Mouse (Mus musculus): Measurements from ENCODE around the gene Oat. TPM values are rescaled to one million over a fixed set of nuclear protein-coding genes. Genes with fewer than 3 reads are reported as not detected.

Oat gene
- total and polyA plus RNA-seq, 3 experiments = 87.6 to 204 (median 104) TPM

- in situ Hi-C loops (cut with MboI; ENCODE audit: low pct_ligation_motif_present, low pct_unique_long_range_greater_than_20kb, low sequenced_read_pairs) = no loop called here
- Histone ChIP-seq H3K4me2 (ENCODE audit: insufficient read depth, low read depth, poor library complexity, severe bottlenecking) (no peak overlapping the region), H3K4me1 (ENCODE audit: control insufficient read depth in 1 of 2, insufficient read depth in 2 of 2) (0 out of 4 replicates have a peak, but pooled peaks cover 0 to 2% of the 10 kb centered on the region in 2 experiments), H3K36me3 (replicated peaks in 1 of 2; ENCODE audit: control insufficient read depth in 1 of 2, insufficient read depth in 1 of 2, low read length in 1 of 2) (no peaks in the 10 kb centered on the region), H3K9ac (ENCODE audit: insufficient read depth, low read depth) (no peak overlapping the region), H3K9me3 (replicated peaks; ENCODE audit: low read length) (no peaks in the 10 kb centered on the region), H3K4me3 (replicated peaks in 1 of 3; ENCODE audit: low read depth in 2 of 3, low read length in 2 of 3, poor library complexity in 1 of 3) (no peak overlapping the region), H3K27ac (ENCODE audit: insufficient read depth, low read depth) (no peak overlapping the region), H3K79me2 (replicated peaks; ENCODE audit: control insufficient read depth, extremely low read depth, insufficient read depth, poor library complexity, severe bottlenecking) (no peaks in the 10 kb centered on the region), H3K27me3 (replicated peaks) (peaks cover 8% of the 10 kb centered on the region)
- DNase-seq (ENCODE audit: extremely low read depth) = no peak
- TF ChIP-seq IRF4 (IDR thresholded peaks at IDR 0.05; ENCODE audit: low read depth, low read length) (no peak), ZMIZ1 (IDR thresholded peaks at IDR 0.05; ENCODE audit: low read depth, low read length) (no peak)
- dilution Hi-C loops (cut with MboI; ENCODE audit: extremely low pct_ligation_motif_present, extremely low pct_unique_long_range_greater_than_20kb, low sequenced_read_pairs) = no loop called here
Observed at GRCm38 (mm10) chr7:132587167-132587566, 11.0 kb upstream of the Oat start.

- Histone ChIP-seq H3K27ac (ENCODE audit: insufficient read depth, low read depth) (no peak overlapping the region), H3K4me2 (ENCODE audit: insufficient read depth, low read depth, poor library complexity, severe bottlenecking) (no peak overlapping the region), H3K4me3 (replicated peaks in 1 of 3; ENCODE audit: low read depth in 2 of 3, low read length in 2 of 3, poor library complexity in 1 of 3) (no peak overlapping the region), H3K9ac (ENCODE audit: insufficient read depth, low read depth) (no peak overlapping the region), H3K9me3 (replicated peaks; ENCODE audit: low read length) (no peaks in the 10 kb centered on the region), H3K36me3 (replicated peaks in 1 of 2; ENCODE audit: control insufficient read depth in 1 of 2, insufficient read depth in 1 of 2, low read length in 1 of 2) (no peaks in the 10 kb centered on the region), H3K4me1 (ENCODE audit: control insufficient read depth in 1 of 2, insufficient read depth in 2 of 2) (0 out of 4 replicates have a peak, but pooled peaks cover 0 to 2% of the 10 kb centered on the region in 2 experiments), H3K27me3 (replicated peaks) (peaks cover 13% of the 10 kb centered on the region), H3K79me2 (replicated peaks; ENCODE audit: control insufficient read depth, extremely low read depth, insufficient read depth, poor library complexity, severe bottlenecking) (no peaks in the 10 kb centered on the region)
- TF ChIP-seq ELF1 (IDR thresholded peaks at IDR 0.05; ENCODE audit: low read depth, low read length) (no peak), NRF1 (IDR thresholded peaks at IDR 0.05; ENCODE audit: low read depth, low read length) (no peak), PAX5 (IDR thresholded peaks at IDR 0.05; ENCODE audit: low read length) (no peak), MEF2A (IDR thresholded peaks at IDR 0.05; ENCODE audit: borderline replicate concordance, low read depth, low read length) (no peak), MAX (IDR thresholded peaks at IDR 0.05; ENCODE audit: low read length) (no peak), MYC (IDR thresholded peaks at IDR 0.05; ENCODE audit: low read depth, low read length) (no peak), MAFK (IDR thresholded peaks at IDR 0.05; ENCODE audit: insufficient replicate concordance, low read length) (no peak), NELFE (IDR thresholded peaks at IDR 0.05; ENCODE audit: low read depth, low read length) (no peak), USF2 (conservative IDR thresholded peaks at IDR 0.05; ENCODE audit: low read depth, low read length) (no peak), CTCF (conservative IDR thresholded peaks at IDR 0.05 in 1 of 2, IDR thresholded peaks at IDR 0.05 in 1 of 2; ENCODE audit: low read depth in 2 of 2, low read length in 2 of 2) (no peak), CHD2 (IDR thresholded peaks at IDR 0.05; ENCODE audit: low read length) (no peak), ZKSCAN1 (IDR thresholded peaks at IDR 0.05; ENCODE audit: borderline replicate concordance, low read depth, low read length) (no peak)
- no peak for DNase-seq (ENCODE audit: extremely low read depth)
- in situ Hi-C loops (cut with MboI; ENCODE audit: low pct_ligation_motif_present, low pct_unique_long_range_greater_than_20kb, low sequenced_read_pairs) = no loop called here
- dilution Hi-C loops (cut with MboI; ENCODE audit: extremely low pct_ligation_motif_present, extremely low pct_unique_long_range_greater_than_20kb, low sequenced_read_pairs) = no loop called here
Observed at GRCm38 (mm10) chr7:132585695-132586491, 9.7 kb upstream of the Oat start.
